Mouse (Mus musculus) bone marrow macrophage, adult 2 months (primary cell): ENCODE data around the gene Vwa3b.

Experiments
- CTCF ChIP-seq: IDR thresholded peaks from 2 replicates; pipeline ENCODE4 v1.5.1; 2012; ENCODE audit warnings: low read depth, mild to moderate bottlenecking, low read length, moderate library complexity
- POLR2A ChIP-seq: IDR thresholded peaks from 2 replicates; pipeline ENCODE4 v1.6.1; 2012; ENCODE audit warnings: mild to moderate bottlenecking, low read depth, low read length, borderline replicate concordance

DNA sequence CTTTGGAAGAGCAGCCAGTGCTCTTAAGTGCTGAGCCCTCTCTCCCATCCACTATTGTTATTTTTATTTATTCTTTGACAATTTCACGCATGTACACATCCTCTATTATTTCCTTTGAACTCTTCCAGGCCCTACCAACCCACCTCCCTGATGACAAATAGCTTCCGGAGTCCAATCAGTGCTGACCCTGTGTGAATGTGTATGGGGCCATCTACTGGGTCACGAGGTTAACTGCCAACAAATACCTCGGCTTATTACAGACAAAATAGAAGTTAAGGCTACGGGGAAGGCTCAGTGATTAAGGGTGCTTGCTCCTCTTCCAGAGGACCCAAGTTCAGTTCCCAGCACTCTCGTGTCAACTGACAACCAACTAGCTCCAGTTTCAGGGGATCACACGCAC is 106.0 kb downstream of the Vwa3b start:
- TF ChIP-seq CTCF (no peak), POLR2A (no peak)
